Mouse (Mus musculus) ES-E14 (cell line): ENCODE data around the gene 5830411N06Rik.

ENCODE experiments used
- CHD2 ChIP-seq: IDR thresholded peaks from 2 replicates; pipeline ENCODE4 v1.6.1; 2014; ENCODE audit warnings: mild to moderate bottlenecking, low read depth, low read length, inconsistent platforms
- HCFC1 ChIP-seq: IDR thresholded peaks from 2 replicates; pipeline ENCODE4 v1.6.1; 2012; ENCODE audit warnings: low read length, inconsistent platforms, borderline replicate concordance; ENCODE audit not compliant: insufficient read depth
- MAFK ChIP-seq: IDR thresholded peaks from 2 replicates; pipeline ENCODE4 v1.6.1; 2014; ENCODE audit warnings: mild to moderate bottlenecking, low read depth, low read length, inconsistent platforms; ENCODE audit not compliant: insufficient read depth
- ZC3H11A ChIP-seq: IDR thresholded peaks from 2 replicates; pipeline ENCODE4 v1.6.1; 2012; ENCODE audit warnings: low read depth, mild to moderate bottlenecking, inconsistent platforms, low read length, borderline replicate concordance
- ZNF384 ChIP-seq: IDR thresholded peaks from 2 replicates; pipeline ENCODE4 v1.6.1; 2012; ENCODE audit warnings: low read depth, low read length, inconsistent platforms

- TF ChIP-seq CHD2 (no peak), MAFK (no peak), ZNF384 (no peak), ZC3H11A (no peak), HCFC1 (no peak)
Measured at GRCm38 (mm10) chr7:140201090-140201489, 46.0 kb upstream of the 5830411N06Rik start.
